Mouse (Mus musculus): ENCODE results near the gene Usp19.
A peak's percentile ranks its signal among the peaks of the same experiment; 100 is the strongest.

The Usp19 gene

DNA sequence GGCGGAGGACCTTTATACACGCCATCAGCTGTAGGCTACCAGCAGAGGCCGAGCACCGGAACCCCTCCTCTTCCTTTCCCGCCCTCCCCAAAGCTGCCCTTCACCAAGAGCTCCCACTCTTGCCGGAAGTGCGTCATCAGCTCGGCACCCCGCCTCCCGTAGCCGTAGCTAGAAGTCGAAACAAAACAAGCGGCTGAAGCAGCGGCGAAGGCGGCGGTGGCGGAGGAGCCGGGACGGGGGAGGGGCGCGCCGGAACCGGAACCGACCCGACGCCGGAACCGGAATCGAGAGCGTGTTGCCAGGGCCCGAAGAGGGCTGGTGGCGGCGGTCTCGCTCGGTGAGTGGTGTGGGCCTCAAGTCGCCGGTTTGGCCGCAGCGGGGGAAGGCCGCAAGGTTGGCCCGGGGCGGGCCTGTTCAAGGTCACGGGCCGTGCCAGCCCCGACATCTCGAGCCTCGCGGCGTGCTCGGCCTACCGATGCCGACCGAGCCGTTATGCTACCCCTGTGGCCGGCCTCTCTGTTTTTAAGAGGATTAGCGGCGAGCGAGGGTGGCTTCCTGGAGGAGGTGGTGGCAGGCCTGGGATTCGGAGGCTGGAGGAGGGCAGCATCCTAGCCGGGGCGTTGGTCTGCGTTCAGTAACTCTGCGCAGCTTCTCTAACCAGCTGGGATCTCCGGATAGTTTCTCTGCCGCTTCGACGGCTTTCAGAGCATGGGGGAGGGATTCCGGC is at the start of gene Usp19:
Gene Usp19, plus strand, starts transcription at position 44 of the 727 bp plus-strand sequence.
- DNase-seq: peak; percentile 98

DNA sequence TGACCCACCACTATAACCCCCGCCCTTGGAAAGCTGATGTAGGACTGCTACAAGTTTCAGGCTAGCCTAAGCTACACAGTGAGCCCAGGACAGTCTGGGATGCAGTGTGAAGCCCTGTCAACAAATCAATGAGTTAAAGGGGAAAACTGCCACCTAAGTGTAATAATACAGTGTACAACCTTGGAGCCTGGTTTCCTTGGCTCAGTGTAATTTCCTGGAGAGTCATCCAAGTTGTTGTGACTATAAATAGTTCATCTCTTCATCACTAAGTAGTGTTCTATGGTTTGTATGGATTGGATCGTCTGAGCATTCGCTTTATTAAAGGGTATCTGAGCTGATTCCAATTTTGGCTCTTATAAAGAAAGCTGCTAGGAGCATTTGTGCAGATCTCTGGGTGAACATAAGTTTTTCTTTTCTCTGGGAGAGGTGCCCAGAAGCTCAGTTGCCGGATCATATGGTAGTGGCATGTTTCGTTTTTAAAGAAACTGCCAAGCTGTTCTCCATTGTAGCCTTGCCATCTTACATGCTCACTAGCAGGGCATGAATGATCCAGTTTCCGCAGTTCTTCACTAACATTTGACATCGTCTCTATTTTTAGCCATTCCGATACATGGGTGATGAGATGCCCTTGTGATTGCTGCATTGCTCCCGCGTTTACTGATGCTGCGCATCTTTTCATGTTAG is 49.0 kb upstream of the Usp19 start:
- DNase-seq: no peak

DNA sequence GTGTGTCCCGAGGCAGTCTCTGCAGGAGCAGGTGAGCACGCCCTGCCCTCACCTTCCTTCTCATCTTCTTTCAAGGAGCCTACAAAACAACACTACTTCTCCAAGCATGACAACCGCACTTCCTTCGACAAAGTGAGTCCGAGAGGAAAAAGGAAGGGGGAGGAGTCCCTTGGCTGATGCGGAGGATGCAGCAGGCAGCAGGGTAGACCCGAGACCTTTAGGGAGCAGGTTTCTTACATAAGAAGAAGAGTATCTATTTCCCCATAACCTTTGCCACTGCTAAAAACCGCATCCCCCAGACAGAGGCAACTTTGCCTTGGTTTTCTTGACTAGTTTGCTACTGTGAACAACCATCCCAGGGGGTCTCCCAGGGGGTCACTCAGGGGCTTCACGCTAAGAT is 45.3 kb upstream of the Usp19 start:
- DNase-seq: no peak

DNA sequence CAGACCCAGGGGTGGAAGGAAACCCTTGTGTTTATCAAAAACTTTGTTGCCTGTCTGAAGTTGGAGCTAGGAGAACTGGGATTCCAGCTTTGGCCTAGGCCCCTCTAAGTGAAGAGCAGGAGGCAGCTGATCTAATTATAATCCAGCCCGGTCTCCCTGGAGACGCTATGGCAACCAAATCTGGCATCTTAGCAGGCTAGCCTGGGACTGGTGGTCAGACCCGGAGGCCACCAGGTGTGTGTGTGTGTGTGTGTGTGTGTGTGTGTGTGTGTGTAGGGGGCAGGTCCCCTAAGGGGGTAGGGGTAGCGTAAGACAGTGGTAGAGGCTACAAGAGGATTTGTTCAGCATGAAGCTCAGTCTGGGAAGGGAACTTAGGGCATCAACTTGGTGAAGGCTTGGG is 40.5 kb upstream of the Usp19 start:
- DNase-seq: peak; percentile 86

DNA sequence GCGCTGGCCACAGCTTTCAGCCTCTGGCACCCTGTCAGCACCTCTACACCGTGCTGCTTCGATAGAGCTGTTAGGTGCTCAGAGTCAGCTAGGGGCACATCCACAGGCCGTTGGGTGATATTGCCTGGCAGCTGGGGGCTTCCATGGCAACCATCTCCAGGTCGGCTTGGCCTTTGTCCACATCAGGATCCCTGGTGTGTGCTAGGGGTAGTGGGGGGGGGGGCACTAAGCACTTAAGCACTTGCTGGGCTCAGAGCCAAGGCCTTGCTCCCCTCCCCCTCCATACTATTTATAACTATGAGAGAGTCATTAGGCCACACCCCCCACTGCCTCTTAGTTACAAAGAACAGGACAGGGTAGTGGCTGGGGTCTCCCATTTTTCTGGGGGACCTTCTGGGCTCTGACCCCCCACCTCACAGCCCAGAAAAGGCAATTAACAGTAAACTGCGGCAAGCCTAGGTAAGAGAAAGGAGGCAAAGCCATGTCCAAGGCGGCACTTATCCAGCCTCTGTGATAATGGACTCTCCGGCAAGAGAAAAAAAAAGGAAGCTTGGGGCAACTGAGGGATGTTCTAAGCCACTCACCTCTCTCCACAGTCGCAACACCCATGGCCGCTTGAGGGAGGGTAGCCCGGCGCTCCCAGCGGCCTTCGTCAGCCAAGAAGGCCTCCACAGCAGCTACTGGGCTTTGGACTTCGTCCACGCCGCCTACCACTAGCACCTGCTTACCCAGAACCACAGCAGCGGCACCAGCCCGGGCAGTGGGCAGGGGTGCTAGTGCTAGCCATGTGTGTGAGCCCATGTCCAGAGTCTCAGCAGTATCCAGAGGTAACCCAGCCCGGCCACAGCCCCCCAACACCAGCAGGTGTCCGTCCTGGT is 39.9 kb upstream of the Usp19 start:
- peak; percentile 75 for DNase-seq

DNA sequence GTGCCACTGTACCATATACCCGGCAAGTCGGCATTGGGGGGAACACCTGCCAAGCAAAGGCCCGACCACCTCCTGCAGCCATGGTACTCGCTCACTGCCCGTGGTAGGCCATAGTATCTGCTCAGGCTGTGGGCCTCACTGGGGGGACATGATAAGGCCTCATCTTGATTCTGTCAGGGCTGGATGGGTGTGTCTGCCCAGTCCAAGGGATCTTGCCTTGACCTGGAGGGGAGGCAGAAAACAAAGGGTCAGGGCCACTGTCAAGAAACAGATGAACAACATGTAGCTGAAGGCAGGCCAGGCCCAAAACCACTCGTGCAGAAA is 39.3 kb upstream of the Usp19 start:
- no peak for DNase-seq

DNA sequence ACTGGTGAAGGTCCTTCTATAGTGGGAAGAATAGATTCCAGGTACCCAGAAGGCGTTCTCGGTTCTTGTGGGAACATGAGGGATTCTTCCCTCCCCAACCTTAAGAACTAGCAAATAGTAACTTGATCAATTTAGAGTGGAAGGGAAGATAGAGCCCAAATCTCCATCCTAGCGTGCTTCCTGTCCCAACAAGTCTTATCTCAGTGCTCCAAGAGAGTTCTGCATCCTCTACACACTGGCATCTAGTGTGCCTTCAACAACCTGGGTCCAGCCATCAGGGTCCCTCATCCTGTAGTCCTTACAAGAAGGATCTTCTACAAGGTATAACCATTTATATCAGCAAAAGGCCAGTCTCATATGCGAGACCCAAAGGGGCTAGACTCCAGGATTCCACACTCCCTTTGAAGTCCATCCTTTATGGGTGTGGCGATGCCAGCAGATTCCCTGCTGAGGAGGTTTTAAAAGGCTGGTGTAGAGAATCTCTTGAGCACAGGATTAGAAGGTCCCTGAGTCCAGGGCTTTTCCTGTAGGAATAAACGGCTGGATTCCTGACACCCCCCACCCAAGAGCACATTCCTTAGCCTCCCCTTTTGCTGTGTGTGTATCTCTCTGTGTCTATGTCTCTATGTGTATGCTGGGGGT is 38.8 kb upstream of the Usp19 start:
- DNase-seq: no peak

DNA sequence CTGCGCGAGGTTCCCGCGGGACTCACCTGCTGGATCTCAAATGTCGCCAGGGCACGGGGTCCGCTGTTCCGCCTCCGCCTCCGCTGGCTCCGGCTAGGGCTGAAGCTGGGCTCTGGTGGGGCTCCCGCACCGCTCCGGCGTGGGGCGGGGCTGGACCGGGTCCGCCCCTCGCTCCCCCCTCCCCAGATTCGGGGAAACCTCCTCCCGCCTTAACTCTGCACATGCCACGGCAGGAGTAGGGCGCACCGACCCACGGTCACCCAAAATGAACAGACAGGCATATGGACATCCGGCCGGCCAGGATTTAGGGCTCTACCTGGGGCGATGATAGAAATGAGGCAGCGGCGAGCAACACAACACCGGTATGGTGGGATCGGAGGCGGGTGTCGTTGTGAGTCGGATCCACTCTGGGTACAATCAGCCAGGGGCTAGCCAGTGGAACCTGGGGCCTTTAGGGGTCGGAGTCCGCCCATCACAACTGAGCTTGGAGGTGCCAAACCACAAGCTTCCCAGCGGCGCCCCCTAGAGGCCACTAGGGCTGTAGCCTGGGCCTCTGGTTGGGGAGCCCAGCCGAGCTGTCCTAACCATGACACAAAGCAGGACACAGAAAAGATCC is 38.0 kb upstream of the Usp19 start:
- peak; percentile 94 for DNase-seq

DNA sequence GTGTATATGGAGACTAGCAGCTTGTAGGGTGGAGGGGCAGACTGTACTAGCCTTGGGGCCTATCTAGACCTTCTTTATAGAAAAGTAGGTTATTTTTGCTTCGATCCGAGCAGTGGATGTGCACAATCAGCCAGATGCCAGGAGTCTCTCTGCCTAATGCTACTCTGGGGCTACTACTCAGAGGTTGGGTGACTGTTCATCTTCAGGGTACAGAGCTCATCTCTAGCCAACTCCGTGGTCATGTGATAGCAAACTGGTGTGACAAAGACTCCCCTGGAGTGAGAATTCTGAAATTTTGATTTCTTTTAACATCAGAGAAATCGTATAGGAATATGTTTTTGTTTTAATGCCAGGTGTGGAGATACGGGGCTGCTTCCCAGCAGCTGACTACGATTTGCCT is 37.5 kb upstream of the Usp19 start:
- DNase-seq: no peak

DNA sequence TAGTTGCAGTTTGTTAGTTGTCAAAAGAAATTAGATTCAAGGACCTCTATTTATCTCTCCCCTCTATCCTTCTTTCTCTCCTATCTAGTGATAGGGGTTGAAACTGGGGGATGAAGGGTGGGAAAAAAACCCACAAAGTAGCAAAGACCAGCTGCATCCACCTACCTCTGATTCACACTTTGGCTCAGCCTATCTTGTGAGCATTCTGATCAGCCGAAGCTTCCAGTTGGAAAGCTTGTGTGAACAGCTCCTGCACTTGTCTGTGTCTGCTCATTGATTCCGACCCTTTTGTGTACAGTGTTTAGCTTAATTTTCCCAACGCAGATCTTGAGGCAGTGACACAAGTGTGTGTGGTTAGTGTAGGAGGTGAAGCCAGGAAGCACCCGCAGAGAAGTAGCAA is 36.9 kb upstream of the Usp19 start:
- DNase-seq: no peak

DNA sequence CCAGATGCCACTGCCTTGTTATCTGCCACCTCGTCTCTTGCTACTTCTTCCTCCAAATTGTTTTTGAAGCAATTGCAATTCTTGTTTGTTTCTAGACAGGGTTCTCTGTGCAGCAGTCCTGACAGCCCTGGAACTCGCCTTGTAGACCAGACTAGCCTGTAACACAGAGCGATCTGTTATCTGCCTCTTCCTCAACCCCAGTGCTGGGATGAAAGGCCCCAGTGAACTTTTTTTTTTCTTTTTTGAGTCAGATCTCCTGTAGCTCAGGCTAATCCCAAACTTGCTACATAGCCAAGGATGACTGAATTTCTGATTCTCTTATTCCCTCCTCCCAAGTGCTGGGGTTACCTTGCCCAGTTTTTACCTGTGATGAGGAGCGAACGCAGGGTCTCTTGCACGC is 36.0 kb upstream of the Usp19 start:
- DNase-seq: no peak

DNA sequence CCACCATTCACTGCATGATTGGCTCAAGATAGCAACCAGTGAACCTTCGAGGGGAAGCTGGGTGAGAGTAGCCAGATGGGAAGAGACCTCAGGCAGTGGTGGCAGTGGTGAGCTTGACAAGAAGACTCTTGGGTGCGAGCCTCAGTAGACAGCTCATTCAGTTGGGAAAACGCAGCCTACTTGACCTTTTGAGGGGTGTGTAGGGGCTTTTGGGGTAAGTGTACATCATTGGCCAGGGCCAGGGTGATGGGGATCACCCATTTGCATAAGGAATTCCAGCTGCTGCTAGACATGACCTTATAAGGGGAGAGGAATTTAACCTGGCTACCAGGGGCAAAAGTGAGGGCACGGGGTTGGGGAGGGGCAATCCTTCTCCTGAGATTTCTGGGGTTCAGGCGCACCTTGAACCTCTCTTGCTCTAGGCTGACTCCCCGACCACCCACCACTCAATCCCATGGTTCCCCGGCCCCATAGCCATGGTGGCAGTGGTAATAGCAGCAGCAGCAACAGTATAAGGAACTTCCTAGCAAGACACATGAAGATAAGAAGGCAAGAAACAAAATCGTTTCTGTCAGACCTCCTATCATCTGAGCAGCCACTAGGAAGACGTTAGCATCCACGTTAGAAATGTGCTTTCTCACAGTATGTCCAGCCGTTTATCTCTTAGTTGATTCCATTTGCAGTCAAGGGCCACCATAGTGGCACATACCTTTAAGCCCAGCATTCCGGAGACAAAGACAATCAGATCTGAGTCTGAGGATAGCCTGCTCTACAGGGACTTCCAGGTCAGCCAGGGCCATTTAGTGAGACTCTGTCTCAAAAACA is 34.4 kb upstream of the Usp19 start:
- DNase-seq: no peak

DNA sequence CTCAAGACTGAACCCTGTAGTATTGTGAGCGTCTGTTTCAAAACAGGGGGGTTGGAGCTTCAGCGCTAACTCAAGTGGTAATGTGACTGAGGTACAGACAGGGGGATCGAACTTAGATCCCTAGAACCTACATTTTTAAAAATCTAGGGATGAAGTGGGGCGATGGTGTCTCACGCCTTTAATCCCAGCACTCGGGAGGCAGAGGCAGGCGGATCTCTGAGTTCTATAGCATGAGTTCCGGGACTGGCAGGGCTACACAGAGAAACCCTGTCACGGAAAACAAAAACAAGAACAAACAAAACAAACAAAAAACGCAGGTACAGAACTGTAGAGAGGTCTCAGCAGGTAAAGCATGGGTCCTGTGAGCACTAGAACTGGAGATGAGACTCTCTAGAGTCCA is 33.4 kb upstream of the Usp19 start:
- no peak for DNase-seq

DNA sequence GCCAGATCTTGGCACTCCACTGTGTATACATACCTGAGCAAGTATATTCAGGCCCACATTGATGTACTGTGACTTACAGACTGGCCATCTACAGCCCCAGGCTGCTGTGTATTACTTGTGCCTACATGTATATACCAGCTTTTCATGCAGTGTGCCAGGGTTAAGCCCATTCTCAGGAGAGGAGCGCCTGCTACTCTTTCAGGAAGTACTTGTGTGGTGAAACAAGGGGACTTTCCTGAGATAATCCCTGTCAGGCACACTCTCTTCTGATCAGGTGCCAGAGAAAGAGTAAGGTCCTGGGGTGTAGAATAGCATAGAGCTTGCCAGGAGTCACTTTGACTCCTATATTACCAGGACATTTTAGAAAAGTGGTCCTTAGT is 30.5 kb upstream of the Usp19 start:
- no peak for DNase-seq

DNA sequence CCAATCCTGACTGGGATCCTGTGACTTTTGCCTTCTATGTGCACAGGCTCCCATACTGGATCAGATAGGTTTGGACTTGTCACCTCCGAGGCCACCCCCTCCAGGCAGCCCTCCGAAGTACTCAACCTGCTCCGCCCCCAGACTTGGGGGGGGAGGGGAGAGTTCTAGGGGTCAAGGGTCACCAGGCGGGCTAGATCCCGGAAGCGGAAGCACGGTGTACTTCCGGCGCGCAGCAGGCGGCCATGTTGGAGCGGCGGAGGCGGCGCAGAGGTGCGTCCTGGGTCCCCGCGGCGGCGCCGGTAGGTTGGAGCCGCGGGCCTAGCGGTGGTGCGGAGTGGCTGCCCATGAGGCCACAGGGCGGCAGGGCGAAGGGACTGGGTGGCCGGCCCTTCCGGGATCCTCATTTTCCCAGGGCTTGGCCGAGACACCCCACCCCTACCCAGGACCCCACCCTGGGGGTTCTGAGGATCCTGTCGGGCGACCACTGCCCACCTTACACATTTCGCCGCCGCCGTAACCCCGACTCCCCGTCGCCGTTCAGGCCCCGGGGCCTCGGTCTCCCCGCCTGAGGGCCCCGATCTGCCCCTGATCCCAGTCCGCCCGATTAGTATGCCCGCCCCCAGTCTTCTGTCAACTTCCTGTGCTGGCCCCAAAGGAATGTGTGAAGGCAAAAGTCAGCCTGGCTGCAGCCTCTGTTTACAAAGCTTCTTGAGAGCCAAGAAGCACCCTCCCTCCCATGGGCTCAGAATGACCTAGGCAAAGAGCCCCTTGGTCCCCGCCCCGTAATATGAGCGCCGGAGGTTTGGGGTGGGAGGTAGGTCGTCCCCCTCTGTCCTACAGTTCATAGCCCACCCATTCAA is 29.9 kb upstream of the Usp19 start, which contains the start of gene Ccdc71:
Gene Ccdc71, plus strand, starts transcription at position 209 of the 860 bp plus-strand sequence.
- peak; percentile 93 for DNase-seq

DNA sequence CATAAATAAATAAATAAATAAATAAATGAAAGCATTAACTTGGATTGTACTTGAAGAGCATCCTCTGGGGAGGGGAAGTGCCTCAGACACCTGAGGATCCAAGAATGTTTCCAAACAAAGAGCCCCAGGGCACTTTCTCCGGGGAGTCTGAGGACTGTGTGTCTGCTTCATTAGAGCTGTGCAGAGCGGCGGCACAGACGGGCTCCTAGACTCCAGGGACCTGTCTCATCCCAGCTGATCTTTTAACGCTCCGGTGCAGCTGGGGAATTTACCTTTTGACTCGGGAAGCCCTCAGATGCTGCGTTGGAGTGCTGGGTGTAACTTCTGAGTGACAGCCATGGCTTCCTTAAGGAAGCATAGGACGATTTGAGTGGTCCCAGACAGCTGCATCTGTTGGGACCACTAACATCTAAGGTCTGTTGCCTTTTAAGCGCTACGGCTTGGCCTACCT is 29.2 kb upstream of the Usp19 start, which contains the start of gene Klhdc8b:
Gene Klhdc8b, minus strand, starts transcription at position 401 of the 451 bp plus-strand sequence.
- no peak for DNase-seq

DNA sequence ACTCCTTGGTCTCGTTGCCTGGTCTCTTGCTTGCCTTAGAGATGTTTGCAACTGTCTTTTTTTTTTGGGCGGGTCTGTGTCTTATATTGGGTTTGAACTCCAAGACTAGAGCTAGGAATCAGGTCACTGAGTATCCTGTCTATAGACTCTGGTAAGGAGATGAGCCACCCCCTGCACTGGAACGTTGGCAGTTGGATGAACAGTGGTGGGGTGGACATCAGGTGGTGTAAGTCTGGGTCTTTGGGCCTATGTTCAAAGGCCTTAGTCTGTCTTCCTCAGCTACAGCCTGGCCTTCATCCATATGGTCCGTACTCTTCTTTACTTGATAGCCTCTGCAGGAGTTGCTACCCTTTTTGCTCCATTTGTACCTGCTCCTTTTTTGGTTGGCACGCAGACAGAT is 28.7 kb upstream of the Usp19 start:
- DNase-seq: no peak

DNA sequence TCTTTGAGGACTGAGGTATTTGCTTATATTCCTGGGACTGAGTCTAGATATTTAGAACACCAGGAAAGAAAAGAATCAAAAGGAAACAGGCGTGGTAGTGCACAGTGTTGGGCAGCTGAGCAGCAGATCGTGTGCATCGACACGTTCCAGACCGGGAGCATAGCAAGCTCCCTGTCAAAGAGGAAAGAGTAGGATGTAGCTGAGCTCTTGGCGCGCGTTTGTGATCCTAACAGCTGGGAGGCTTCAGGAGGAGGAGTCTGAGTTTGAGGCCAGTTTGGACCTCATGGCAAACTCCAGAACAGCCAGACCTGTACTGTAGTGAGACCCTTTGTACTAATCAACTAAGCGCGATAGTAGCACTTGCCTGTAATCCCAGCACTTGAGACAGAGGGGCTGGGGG is 28.2 kb upstream of the Usp19 start:
- no peak for DNase-seq

DNA sequence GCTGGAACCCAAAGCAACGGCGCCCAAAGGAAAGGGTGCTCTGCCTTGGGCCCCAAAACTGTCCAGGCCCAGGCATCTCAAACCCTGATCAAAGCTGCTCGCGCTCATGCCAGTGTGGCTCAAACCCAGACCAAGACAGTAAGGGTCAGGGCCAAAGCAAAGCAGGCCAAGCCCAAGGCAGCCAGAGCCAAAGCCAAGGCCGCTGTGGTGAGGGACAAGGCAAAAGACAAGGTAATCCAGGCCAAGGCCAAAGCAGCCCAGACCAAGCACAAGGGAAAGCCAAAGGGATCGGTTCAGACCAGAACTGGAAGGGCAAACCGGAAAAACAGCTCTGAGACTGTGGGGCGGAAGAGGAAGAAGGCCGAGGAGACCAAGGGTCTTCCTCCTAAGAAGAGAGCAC is 26.7 kb upstream of the Usp19 start:
- no peak for DNase-seq

DNA sequence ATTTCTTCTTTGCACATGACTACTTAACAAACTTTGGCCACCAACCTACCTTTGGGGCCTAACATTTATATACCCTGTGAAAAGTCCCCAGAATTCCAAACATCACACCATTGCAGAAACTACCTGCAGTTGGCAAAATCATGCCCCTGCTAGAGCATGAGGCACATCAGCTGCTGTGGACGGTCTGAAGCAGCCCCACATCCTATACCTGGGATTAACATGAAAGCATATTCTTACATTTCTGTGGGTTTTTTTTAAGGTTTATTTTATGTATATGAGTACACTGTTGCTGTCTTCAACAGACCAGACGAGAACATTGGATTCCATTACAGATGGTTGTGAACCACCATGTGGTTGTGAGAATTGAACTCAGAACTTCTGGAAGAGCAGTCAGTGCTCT is 24.2 kb upstream of the Usp19 start:
- no peak for DNase-seq

DNA sequence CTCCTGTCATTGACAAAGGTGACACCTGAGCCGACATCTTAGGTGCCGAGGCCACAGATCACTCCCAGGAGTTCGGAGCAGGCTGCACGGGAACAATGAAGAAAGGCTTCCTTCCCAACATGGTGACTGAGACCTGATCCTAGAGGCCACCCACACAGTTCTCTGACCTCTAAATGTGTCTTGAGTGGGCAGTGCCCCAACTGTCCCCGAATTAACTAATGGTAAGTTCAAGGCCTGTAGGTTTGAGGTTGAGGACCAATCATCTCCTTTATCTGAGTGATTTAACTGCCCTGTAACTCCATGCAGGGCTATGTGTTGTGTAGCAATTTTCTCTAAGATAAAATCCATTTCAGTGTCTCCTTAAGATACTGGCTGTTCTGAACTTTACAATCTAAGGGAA is 21.0 kb upstream of the Usp19 start:
- DNase-seq: no peak
